Comparison of ENCODE assay signal across 33 mouse cellular contexts in genomic region chr10:94167051-94167750, GRCm38 (mm10). TPM values are rescaled to one million over a fixed set of nuclear protein-coding genes. Genes with fewer than 3 reads are reported as not detected.
DNase-seq lines count a peak whose midpoint lies in the region; ATAC-seq lines count a peak whose summit lies in the region.
"Had no signal": no experiment of that assay in that cellular context is flagged by ENCODE, and none has a peak within 500 bp of the region (broad histone marks: within the 10 kb centered on the region; RNA-seq: fewer than 3 reads in every experiment).

No protein-coding gene starts in this region.

- H3K36me3 ChIP-seq in forebrain, embryonic 16.5 days (ENCODE audit: control insufficient read depth, insufficient read depth): peaks cover 17% of the 10 kb centered on the region
- H3K36me3 ChIP-seq in forebrain, embryonic 10.5 days (replicated peaks): peaks cover 91% of the 10 kb centered on the region
- H3K36me3 ChIP-seq in hindbrain, embryonic 14.5 days (replicated peaks; ENCODE audit: control insufficient read depth, insufficient read depth): peaks cover 81% of the 10 kb centered on the region
- H3K36me3 ChIP-seq in hindbrain, embryonic 10.5 days: peaks cover 93% of the 10 kb centered on the region
- peaks cover 14% of the 10 kb centered on the region for H3K36me3 ChIP-seq in neural tube, embryonic 11.5 days (ENCODE audit: control insufficient read depth, insufficient read depth, low read length)
- peaks cover 69% of the 10 kb centered on the region for H3K36me3 ChIP-seq in neural tube, embryonic 12.5 days

- ATAC-seq in forebrain, embryonic 16.5 days: peak; percentile 18; the same call in 1 of the 2 replicates
- no peak for ATAC-seq in hindbrain, embryonic 14.5 days (ENCODE audit: low FRiP score)
- peak; percentile 48; the same call in 1 of the 2 replicates for ATAC-seq in neural tube, embryonic 11.5 days (ENCODE audit: insufficient read depth, low FRiP score, low TSS enrichment)
- peak; percentile 63 for ATAC-seq in neural tube, embryonic 12.5 days (ENCODE audit: low FRiP score, low read depth)
- no peak for ATAC-seq in megakaryocyte, adult 5-6 weeks (ENCODE audit: poor library complexity, severe bottlenecking)
- ATAC-seq: forebrain, embryonic 14.5 days; intestine, embryonic 16.5 days; Patski had no signal

- H3K4me3 ChIP-seq in forebrain, embryonic 16.5 days (replicated peaks; ENCODE audit: low read length): no peak overlapping the region
- H3K4me3 ChIP-seq in forebrain, embryonic 10.5 days: no peak overlapping the region
- no peak overlapping the region for H3K4me3 ChIP-seq in hindbrain, embryonic 14.5 days (replicated peaks; ENCODE audit: low read length)
- no peak overlapping the region for H3K4me3 ChIP-seq in hindbrain, embryonic 10.5 days
- no peak overlapping the region for H3K4me3 ChIP-seq in neural tube, embryonic 11.5 days (ENCODE audit: low read depth, low read length)
- H3K4me3 ChIP-seq in neural tube, embryonic 12.5 days: no peak overlapping the region
- H3K4me3 ChIP-seq: heart, embryonic 12.5 days; midbrain, embryonic 12.5 days; stomach, embryonic 15.5 days had no signal

- no peaks in the 10 kb centered on the region for H3K27me3 ChIP-seq in forebrain, embryonic 16.5 days (replicated peaks; ENCODE audit: control insufficient read depth, insufficient read depth, low read length)
- H3K27me3 ChIP-seq in forebrain, embryonic 10.5 days (ENCODE audit: poor library complexity, severe bottlenecking): no peaks in the 10 kb centered on the region
- no peaks in the 10 kb centered on the region for H3K27me3 ChIP-seq in hindbrain, embryonic 14.5 days (ENCODE audit: control insufficient read depth, insufficient read depth, low read length)
- no peaks in the 10 kb centered on the region for H3K27me3 ChIP-seq in hindbrain, embryonic 10.5 days (ENCODE audit: insufficient read depth, poor library complexity, severe bottlenecking)
- H3K27me3 ChIP-seq in neural tube, embryonic 11.5 days (ENCODE audit: control insufficient read depth, insufficient read depth, low read length): no peaks in the 10 kb centered on the region
- H3K27me3 ChIP-seq in neural tube, embryonic 12.5 days (replicated peaks): no peaks in the 10 kb centered on the region
- H3K27me3 ChIP-seq: heart, embryonic 12.5 days; midbrain, embryonic 12.5 days; Patski; stomach, embryonic 15.5 days had no signal

- no peaks in the 10 kb centered on the region for H3K9me3 ChIP-seq in forebrain, embryonic 16.5 days (ENCODE audit: control insufficient read depth, low read length)
- H3K9me3 ChIP-seq in forebrain, embryonic 10.5 days: peaks cover 6% of the 10 kb centered on the region
- H3K9me3 ChIP-seq in hindbrain, embryonic 14.5 days (ENCODE audit: control insufficient read depth, low read length): no peaks in the 10 kb centered on the region
- peaks cover 11% of the 10 kb centered on the region for H3K9me3 ChIP-seq in hindbrain, embryonic 10.5 days
- H3K9me3 ChIP-seq in neural tube, embryonic 11.5 days (ENCODE audit: control insufficient read depth, low read length): no peaks in the 10 kb centered on the region
- H3K9me3 ChIP-seq in neural tube, embryonic 12.5 days: 0 out of 2 replicates have a peak, but pooled peaks cover 6% of the 10 kb centered on the region
- H3K9me3 ChIP-seq: stomach, embryonic 15.5 days had no signal

- H3K4me2 ChIP-seq in forebrain, embryonic 16.5 days (ENCODE audit: low read length): no peak overlapping the region
- H3K4me2 ChIP-seq in hindbrain, embryonic 14.5 days (replicated peaks): no peak overlapping the region
- H3K4me2 ChIP-seq in neural tube, embryonic 11.5 days (ENCODE audit: low read depth): no peak overlapping the region
- H3K4me2 ChIP-seq in neural tube, embryonic 12.5 days (replicated peaks): no peak overlapping the region
- H3K4me2 ChIP-seq: heart, embryonic 12.5 days; midbrain, embryonic 12.5 days; stomach, embryonic 15.5 days had no signal

- no peak overlapping the region for H3K9ac ChIP-seq in forebrain, embryonic 16.5 days (replicated peaks; ENCODE audit: low read depth, low read length)
- no peak overlapping the region for H3K9ac ChIP-seq in hindbrain, embryonic 14.5 days
- no peak overlapping the region for H3K9ac ChIP-seq in neural tube, embryonic 11.5 days (ENCODE audit: low read length)
- H3K9ac ChIP-seq in neural tube, embryonic 12.5 days: no peak overlapping the region
- H3K9ac ChIP-seq: heart, embryonic 12.5 days; liver, embryonic 14.5 days; midbrain, embryonic 12.5 days; stomach, embryonic 15.5 days had no signal

- no peak for DNase-seq in forebrain, embryonic 10.5 days (ENCODE audit: extremely low spot score, low spot score)
- DNase-seq in hindbrain, embryonic 14.5 days (ENCODE audit: low spot score): no peak
- no peak for DNase-seq in hindbrain, embryonic 10.5 days (ENCODE audit: low spot score)
- no peak for DNase-seq in neural tube, embryonic 11.5 days (ENCODE audit: low spot score)
- no peak for DNase-seq in neural tube, embryonic 10.5 days (ENCODE audit: extremely low spot score, low spot score)
- DNase-seq: adrenal gland, postnatal 10 days; cerebellum, adult 11-12 months; cerebellum, postnatal 25 days; gastrocnemius, postnatal 25 days; heart, adult 18-20 months; heart, postnatal 14 days; kidney, adult 8-10 months; kidney, postnatal 4 days; layer of hippocampus, postnatal 36 days; liver; lung, adult 2 months; lung, postnatal 10 days; retina, postnatal 1 day; right cerebral cortex, postnatal 25 days; thymus, adult 18-20 months; thymus, postnatal 36 days had no signal

- H3K27ac ChIP-seq in forebrain, embryonic 16.5 days (ENCODE audit: low read length): no peak overlapping the region
- H3K27ac ChIP-seq in forebrain, embryonic 10.5 days: no peak overlapping the region
- H3K27ac ChIP-seq in hindbrain, embryonic 14.5 days: peak overlapping the region; percentile 32
- H3K27ac ChIP-seq in hindbrain, embryonic 10.5 days: no peak overlapping the region
- H3K27ac ChIP-seq in neural tube, embryonic 11.5 days (ENCODE audit: low read depth, low read length): no peak overlapping the region
- no peak overlapping the region for H3K27ac ChIP-seq in neural tube, embryonic 12.5 days
- H3K27ac ChIP-seq: kidney, postnatal 0 days; liver, embryonic 14.5 days; macrophage; midbrain, embryonic 12.5 days; stomach, embryonic 15.5 days had no signal

- 52% methylated on average over 11 of the region's 11 CpGs for WGBS in forebrain, embryonic 16.5 days
- WGBS in forebrain, embryonic 10.5 days: 91% methylated on average over 11 of the region's 11 CpGs
- 48% methylated on average over 11 of the region's 11 CpGs for WGBS in hindbrain, embryonic 14.5 days
- 79% methylated on average over 11 of the region's 11 CpGs for WGBS in hindbrain, embryonic 10.5 days
- WGBS in neural tube, embryonic 11.5 days: 65% methylated on average over 11 of the region's 11 CpGs
- WGBS in neural tube, embryonic 12.5 days: 41% methylated on average over 11 of the region's 11 CpGs

- H3K4me1 ChIP-seq in forebrain, embryonic 16.5 days (replicated peaks; ENCODE audit: control insufficient read depth, insufficient read depth, low read length): peaks cover 12% of the 10 kb centered on the region
- peaks cover 10% of the 10 kb centered on the region for H3K4me1 ChIP-seq in forebrain, embryonic 10.5 days
- H3K4me1 ChIP-seq in hindbrain, embryonic 14.5 days (replicated peaks; ENCODE audit: control insufficient read depth, insufficient read depth, low read length): 0 out of 2 replicates have a peak, but pooled peaks cover 7% of the 10 kb centered on the region
- H3K4me1 ChIP-seq in hindbrain, embryonic 10.5 days (replicated peaks): peaks cover 12% of the 10 kb centered on the region
- no peaks in the 10 kb centered on the region for H3K4me1 ChIP-seq in neural tube, embryonic 11.5 days (ENCODE audit: control insufficient read depth, insufficient read depth, low read length)
- peaks cover 8% of the 10 kb centered on the region; the same call in 1 of the 2 replicates for H3K4me1 ChIP-seq in neural tube, embryonic 12.5 days
- H3K4me1 ChIP-seq: stomach, embryonic 15.5 days had no signal

RNA-seq across cellular contexts. Expression of gene Nr2c1, which starts 19.4 kb away (rescaled TPM):
- 7.9 and 8.8 TPM in 2 replicates for polyA plus RNA-seq in forebrain, embryonic 16.5 days (2015; fragmentation: Nextera tagmentation; extraction: Ambion mirVana)
- 11.0 and 11.3 TPM in 2 replicates for polyA plus RNA-seq in forebrain, embryonic 10.5 days (2016; fragmentation: Nextera tagmentation; extraction: Ambion mirVana)
- polyA plus RNA-seq in hindbrain, embryonic 14.5 days (2014; fragmentation: Nextera tagmentation; extraction: Ambion mirVana): 7.0 and 8.0 TPM in 2 replicates
- polyA plus RNA-seq in hindbrain, embryonic 10.5 days (2016; fragmentation: Nextera tagmentation; extraction: Ambion mirVana): 12.1 and 13.6 TPM in 2 replicates
- polyA plus RNA-seq in neural tube, embryonic 11.5 days (2014; fragmentation: Nextera tagmentation; extraction: Ambion mirVana): 12.0 and 12.1 TPM in 2 replicates
- polyA plus RNA-seq in neural tube, embryonic 12.5 days (2016; fragmentation: Nextera tagmentation; extraction: Ambion mirVana): 12.2 and 12.5 TPM in 2 replicates
- total RNA-seq in megakaryocyte, adult 5-6 weeks (2015): 9.8 and 10.6 TPM in 2 replicates
- 3.5 and 3.9 TPM in 2 replicates for total RNA-seq in megakaryocyte, adult 5-6 weeks (2017)

RNA-seq across cellular contexts. Expression of gene Ndufa12, which starts 31.3 kb away (rescaled TPM):
- polyA plus RNA-seq in forebrain, embryonic 16.5 days (2015; fragmentation: Nextera tagmentation; extraction: Ambion mirVana): 273 and 291 TPM in 2 replicates
- polyA plus RNA-seq in forebrain, embryonic 10.5 days (2016; fragmentation: Nextera tagmentation; extraction: Ambion mirVana): 575 and 590 TPM in 2 replicates
- 424 and 441 TPM in 2 replicates for polyA plus RNA-seq in hindbrain, embryonic 14.5 days (2014; fragmentation: Nextera tagmentation; extraction: Ambion mirVana)
- 581 and 616 TPM in 2 replicates for polyA plus RNA-seq in hindbrain, embryonic 10.5 days (2016; fragmentation: Nextera tagmentation; extraction: Ambion mirVana)
- polyA plus RNA-seq in neural tube, embryonic 11.5 days (2014; fragmentation: Nextera tagmentation; extraction: Ambion mirVana): 464 and 476 TPM in 2 replicates
- 431 and 444 TPM in 2 replicates for polyA plus RNA-seq in neural tube, embryonic 12.5 days (2016; fragmentation: Nextera tagmentation; extraction: Ambion mirVana)
- total RNA-seq in megakaryocyte, adult 5-6 weeks (2015): 57.3 and 61.5 TPM in 2 replicates
- 166 and 181 TPM in 2 replicates for total RNA-seq in megakaryocyte, adult 5-6 weeks (2017)

Comparison
In these comparisons a context has a peak if more than half of its experiments do, and no peak if none do; other contexts are left out.
1. ATAC-seq: peak in forebrain, embryonic 16.5 days (single experiment), neural tube, embryonic 11.5 days (single experiment) and neural tube, embryonic 12.5 days (single experiment); none in hindbrain, embryonic 14.5 days (single experiment) and megakaryocyte, adult 5-6 weeks (single experiment).